Mouse (Mus musculus): ENCODE results near the gene Fam118b. TPM values are rescaled to one million over a fixed set of nuclear protein-coding genes. Genes with fewer than 3 reads are reported as not detected.

Fam118b gene
- total RNA-seq, 2 experiments from 2014 or later = 10.6 to 30.9 TPM

GRCm38 (mm10) chr9:35267976-35268715 is 541 bp upstream of the Fam118b start:
- peak; percentile 26 for ATAC-seq (replicated peaks; ENCODE audit: poor library complexity, severe bottlenecking)

DNA sequence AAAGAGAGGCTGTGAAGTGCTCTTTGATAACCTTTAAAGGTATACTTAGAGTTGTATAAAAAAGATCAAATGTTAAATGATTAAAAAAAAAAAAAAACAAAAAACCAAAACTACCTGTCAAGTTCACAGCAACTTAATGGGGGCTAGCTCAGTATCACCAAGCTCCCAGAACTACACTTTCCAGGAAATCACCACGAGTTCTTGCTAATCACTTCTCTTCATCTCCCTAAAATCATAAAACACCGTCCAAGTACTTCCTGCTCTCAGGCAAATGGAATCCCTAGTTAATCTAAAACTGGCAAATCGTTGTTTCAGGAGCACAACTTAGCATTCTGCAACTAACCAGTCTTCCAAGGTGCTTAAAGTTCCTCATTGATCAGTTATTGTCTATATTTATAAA is 3.1 kb downstream of the Fam118b start:
- no peak for ATAC-seq (replicated peaks; ENCODE audit: poor library complexity, severe bottlenecking)

- no peak for ATAC-seq (replicated peaks; ENCODE audit: poor library complexity, severe bottlenecking)
Observed at GRCm38 (mm10) chr9:35263431-35263830, 4.2 kb downstream of the Fam118b start.

GRCm38 (mm10) chr9:35262418-35262817 is 5.2 kb downstream of the Fam118b start:
- no peak for ATAC-seq (replicated peaks; ENCODE audit: poor library complexity, severe bottlenecking)

DNA sequence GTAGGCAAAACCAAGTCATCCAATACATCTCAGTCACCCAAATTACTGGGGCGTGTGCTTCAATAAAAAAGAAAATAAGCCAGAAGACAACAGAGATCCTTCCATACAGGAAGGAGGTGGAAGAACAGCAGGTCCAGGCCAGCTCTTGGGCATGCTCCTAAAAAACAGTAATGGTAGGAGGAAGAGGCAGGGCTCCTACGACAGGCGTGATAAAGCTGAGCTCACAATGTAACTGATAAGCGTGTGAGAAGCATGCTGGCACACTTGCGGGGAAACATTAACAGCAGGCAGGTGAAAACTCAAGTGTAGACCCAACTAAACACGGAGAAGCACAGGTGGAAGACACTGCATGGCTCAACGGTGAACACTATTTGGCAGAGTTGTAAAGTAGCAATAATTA is 10.2 kb downstream of the Fam118b start:
- no peak for ATAC-seq (replicated peaks; ENCODE audit: poor library complexity, severe bottlenecking)

- ATAC-seq (replicated peaks; ENCODE audit: poor library complexity, severe bottlenecking) = no peak
Observed at GRCm38 (mm10) chr9:35249476-35249875, 18.1 kb downstream of the Fam118b start.

- ATAC-seq (replicated peaks; ENCODE audit: poor library complexity, severe bottlenecking) = no peak
Observed at GRCm38 (mm10) chr9:35247405-35247804, 20.2 kb downstream of the Fam118b start.

DNA sequence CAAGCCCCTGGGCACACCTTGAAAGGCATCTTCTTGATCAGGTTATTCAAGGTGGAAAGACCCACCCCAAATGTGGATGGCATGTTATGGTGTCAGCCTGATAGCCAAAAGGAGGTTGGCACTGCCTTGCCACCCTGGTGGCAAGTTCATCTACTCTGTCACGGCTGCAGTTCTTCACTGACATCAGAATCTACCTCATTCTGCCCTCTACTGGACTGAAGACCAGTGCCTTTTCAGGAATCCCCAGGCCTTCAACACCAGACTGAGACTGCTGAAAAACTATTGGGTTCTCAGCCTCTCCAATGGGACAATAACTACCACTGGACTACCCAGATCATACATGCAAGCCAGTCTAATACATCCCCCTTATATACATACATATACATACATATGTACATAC is 27.9 kb downstream of the Fam118b start:
- no peak for ATAC-seq (replicated peaks; ENCODE audit: poor library complexity, severe bottlenecking)

DNA sequence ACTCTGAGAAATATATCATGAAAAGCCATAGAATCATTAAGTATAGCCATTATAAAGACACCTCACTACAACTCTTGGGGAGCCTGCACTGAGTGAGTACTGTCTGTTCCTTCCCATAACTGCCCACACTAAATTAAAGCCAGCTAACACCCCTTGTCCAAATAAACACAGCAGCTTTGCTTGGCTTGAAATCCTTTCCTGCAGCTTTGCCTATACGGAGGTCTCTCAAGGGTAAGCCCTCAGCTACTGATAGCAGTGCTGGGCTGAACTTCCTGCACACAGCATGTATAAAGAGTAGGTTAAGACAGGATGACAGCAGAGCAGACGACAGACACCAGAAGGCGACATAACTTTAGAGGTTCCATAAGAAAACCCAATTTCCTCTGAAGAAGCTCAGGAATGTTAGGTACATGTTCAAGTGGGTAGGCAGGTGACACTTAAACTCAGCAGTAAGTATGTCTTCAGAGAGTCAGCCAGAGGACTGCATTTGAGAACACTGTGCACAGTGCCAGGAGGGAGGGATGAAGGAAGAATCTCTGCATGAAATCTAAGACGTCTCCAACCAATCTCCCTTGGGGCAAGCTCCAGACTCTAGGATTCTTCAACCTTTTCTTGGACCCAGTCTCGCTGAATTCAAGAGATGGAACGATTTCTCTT is 28.6 kb downstream of the Fam118b start:
- ATAC-seq (replicated peaks; ENCODE audit: poor library complexity, severe bottlenecking) = no peak

DNA sequence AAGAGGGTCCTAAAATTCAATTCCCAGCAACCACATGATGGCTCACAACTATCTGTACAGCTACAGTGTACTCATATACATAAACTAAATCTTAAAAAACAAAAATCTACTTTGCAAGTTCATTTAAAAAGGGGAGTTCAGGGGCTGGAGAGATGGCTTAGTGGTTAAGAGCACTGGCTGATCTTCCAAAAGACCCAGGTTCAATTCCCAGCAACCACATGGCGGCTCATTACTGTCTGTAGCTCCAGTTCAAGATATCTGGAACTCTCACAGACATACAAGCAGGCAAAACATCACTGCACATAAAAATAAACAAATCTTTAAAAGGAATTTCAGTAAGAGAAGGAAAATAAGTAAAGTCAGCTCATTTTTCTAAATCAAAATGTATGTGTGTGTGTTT is 29.2 kb downstream of the Fam118b start:
- ATAC-seq (replicated peaks; ENCODE audit: poor library complexity, severe bottlenecking) = no peak

GRCm38 (mm10) chr9:35235996-35236395 is 31.6 kb downstream of the Fam118b start:
- ATAC-seq (replicated peaks; ENCODE audit: poor library complexity, severe bottlenecking) = no peak; the same call in 1 of the 2 replicates

- ATAC-seq (replicated peaks; ENCODE audit: poor library complexity, severe bottlenecking) = no peak
Observed at GRCm38 (mm10) chr9:35228671-35229070, 38.9 kb downstream of the Fam118b start.

DNA sequence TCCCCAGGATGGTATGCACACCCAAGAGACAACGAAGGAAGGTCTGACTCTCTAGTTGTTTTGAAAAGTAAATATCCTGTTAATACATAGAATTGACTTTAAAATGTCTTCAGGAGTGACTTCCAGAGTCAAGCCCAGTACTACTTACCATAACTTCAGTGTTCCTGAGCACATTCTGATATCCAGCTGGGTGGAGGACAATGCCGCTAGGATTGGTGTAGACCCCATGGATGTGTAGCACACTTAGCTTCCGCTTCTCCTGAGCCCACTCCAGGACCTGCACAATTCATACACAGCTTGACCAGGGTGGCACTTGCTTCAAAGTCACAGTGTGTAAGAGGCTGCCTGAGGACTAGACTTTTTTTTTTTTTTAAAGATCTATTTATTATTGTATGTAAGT is 44.1 kb downstream of the Fam118b start:
- no peak for ATAC-seq (replicated peaks; ENCODE audit: poor library complexity, severe bottlenecking)

- ATAC-seq (replicated peaks; ENCODE audit: poor library complexity, severe bottlenecking) = no peak
Observed at GRCm38 (mm10) chr9:35217963-35218362, 49.6 kb downstream of the Fam118b start.

DNA sequence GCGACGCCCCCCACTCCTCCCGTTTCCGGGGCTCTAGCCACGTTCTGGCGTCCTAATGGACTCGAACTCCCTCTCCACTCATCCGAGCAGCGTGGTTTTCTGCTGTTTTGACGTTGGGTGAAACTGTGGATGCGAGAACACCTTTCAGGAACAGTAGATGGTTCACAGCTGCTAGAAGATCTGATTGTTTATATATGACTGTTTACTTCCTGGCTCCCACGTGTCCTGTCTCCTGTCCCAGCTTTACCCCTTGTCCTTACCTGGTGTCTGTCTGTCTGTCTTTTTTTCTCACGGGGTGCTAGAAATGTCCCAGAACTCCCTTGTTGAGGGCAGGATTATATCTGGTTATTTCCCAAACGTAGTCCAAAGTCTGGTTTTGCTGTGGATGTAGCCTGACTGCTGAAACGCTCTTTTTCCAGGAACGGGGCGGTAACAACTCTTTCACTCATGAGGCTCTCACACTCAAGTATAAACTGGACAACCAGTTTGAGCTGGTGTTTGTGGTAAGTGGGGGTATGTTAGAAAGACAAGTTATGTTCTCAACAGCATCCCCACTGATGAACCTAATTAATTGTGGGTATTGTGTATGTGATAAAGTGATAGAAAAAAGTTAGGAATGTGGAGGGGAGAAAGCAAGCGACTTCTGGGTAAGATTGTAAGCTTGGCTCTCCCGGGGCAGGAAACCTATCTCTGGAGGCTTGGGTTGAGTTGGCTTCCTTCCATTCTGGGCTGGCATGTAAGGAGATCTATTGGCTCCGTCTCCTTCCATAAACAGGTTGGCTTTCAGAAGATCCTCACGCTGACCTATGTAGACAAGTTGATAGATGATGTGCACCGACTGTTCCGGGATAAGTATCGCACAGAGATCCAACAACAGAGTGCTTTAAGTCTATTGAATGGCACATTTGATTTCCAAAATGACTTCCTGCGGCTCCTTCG is 55.8 kb downstream of the Fam118b start:
- ATAC-seq (replicated peaks; ENCODE audit: poor library complexity, severe bottlenecking) = peak; percentile 0; the same call in 1 of the 2 replicates

GRCm38 (mm10) chr9:35210542-35211474 is 56.8 kb downstream of the Fam118b start, which contains the start of gene Foxred1:
Gene Foxred1 (minus strand): TSS chr9:35211055.
- peak; percentile 86 for ATAC-seq (replicated peaks; ENCODE audit: poor library complexity, severe bottlenecking)

DNA sequence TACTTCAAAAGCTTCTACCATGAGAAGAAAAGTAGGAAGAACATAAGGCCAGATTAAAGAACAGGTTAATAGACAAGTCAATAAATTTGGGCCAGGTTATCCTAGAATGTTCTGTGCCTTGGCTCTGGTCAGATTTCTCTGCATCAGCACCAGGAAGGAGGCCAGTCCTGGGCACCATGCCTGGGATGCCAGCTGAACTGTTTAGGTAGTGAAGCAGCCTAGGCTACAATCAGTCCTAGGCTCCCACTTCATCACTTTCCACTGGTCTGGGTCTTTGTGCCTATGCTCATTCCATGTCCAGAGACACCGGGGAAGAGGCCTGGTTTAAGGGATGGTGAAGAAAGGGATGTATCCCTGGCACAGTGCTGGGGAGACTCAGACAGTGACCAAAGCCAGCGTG is 63.2 kb downstream of the Fam118b start:
- no peak for ATAC-seq (replicated peaks; ENCODE audit: poor library complexity, severe bottlenecking)

GRCm38 (mm10) chr9:35203536-35203935 is 64.1 kb downstream of the Fam118b start:
- ATAC-seq (replicated peaks; ENCODE audit: poor library complexity, severe bottlenecking) = no peak

- no peak for ATAC-seq (replicated peaks; ENCODE audit: poor library complexity, severe bottlenecking)
Observed at GRCm38 (mm10) chr9:35200529-35201060, 67.0 kb downstream of the Fam118b start.
